Mouse (Mus musculus) heart, embryonic 11.5 days (tissue): ENCODE results near the gene Kcnmb3. TPM values are rescaled to one million over a fixed set of nuclear protein-coding genes. Genes with fewer than 3 reads are reported as not detected.

Experiments
- ATAC-seq: fragments of 200-750 bp; cut with Nextera tagmentation; replicated peaks from 2 replicates; pipeline ENCODE4 v1.8.0; 2017; ENCODE audit warnings: moderate library complexity; ENCODE audit not compliant: insufficient number of reproducible peaks, low FRiP score, low TSS enrichment
- H3K27ac ChIP-seq: fragments of 300-500 bp; sonication (generic); 2 replicates; pipeline ENCODE4 v1.5.1; 2014; ENCODE audit warnings: mild to moderate bottlenecking, low read depth, low read length
- H3K27me3 ChIP-seq: fragments of 300-500 bp; sonication (generic); 2 replicates; pipeline ENCODE4 v1.6.1; 2014; ENCODE audit warnings: mild to moderate bottlenecking, low read length, mixed read lengths; ENCODE audit not compliant: control insufficient read depth, insufficient read depth
- H3K36me3 ChIP-seq: fragments of 300-500 bp; sonication (generic); 2 replicates; pipeline ENCODE4 v1.6.1; 2014; ENCODE audit warnings: mild to moderate bottlenecking, low read length, moderate library complexity, mixed read lengths; ENCODE audit not compliant: control insufficient read depth, insufficient read depth
- H3K4me1 ChIP-seq: fragments of 300-500 bp; sonication (generic); 2 replicates; pipeline ENCODE4 v1.6.1; 2014; ENCODE audit warnings: low read length; ENCODE audit not compliant: control insufficient read depth, insufficient read depth
- H3K4me2 ChIP-seq: fragments of 300-500 bp; sonication (generic); 2 replicates; pipeline ENCODE4 v1.6.1; 2014; ENCODE audit warnings: mild to moderate bottlenecking, moderate library complexity
- H3K4me3 ChIP-seq: fragments of 300-500 bp; sonication (generic); 2 replicates; pipeline ENCODE4 v1.5.1; 2014; ENCODE audit warnings: low read depth, low read length
- H3K9ac ChIP-seq: fragments of 300-500 bp; sonication (generic); 2 replicates; pipeline ENCODE4 v1.6.1; 2014; ENCODE audit warnings: mild to moderate bottlenecking, low read depth, low read length, moderate library complexity
- H3K9me3 ChIP-seq: fragments of 300-500 bp; sonication (generic); replicated peaks from 2 replicates; pipeline ENCODE4 v1.6.1; 2016; ENCODE audit warnings: low read length; ENCODE audit not compliant: control insufficient read depth
- WGBS: fragments of 180-500 bp; shearing (Covaris S2); extraction: QIAGEN DNeasy Blood & Tissue Kit; methylation state at CpG from one replicate; pipeline ENCODE4 v1.1.7; 2014; ENCODE audit not compliant: insufficient replicate concordance; 5-methylcytosine and 5-hydroxymethylcytosine counted together
- polyA plus RNA-seq: library from polyadenylated mRNA; unstranded; fragments of >200 nt; fragmentation: Nextera tagmentation; extraction: Ambion mirVana; gene quantifications from 2 replicates; pipeline ENCODE4 v1.2.1, GENCODE M21; 2014

The Kcnmb3 gene
- polyA plus RNA-seq, 1 experiment from 2014 or later: 0.09 TPM

GRCm38 (mm10) chr3:32486543-32486942 is 5.5 kb downstream of the Kcnmb3 start:
- WGBS: 79% methylated on average over 4 of the region's 4 CpGs
- H3K9me3 ChIP-seq: no peaks in the 10 kb centered on the region
- no peak overlapping the region for H3K9ac ChIP-seq
- no peak overlapping the region for H3K4me2 ChIP-seq
- no peaks in the 10 kb centered on the region for H3K27me3 ChIP-seq
- H3K27ac ChIP-seq: no peak overlapping the region
- no peak for ATAC-seq
- no peaks in the 10 kb centered on the region for H3K4me1 ChIP-seq
- H3K4me3 ChIP-seq: no peak overlapping the region
- H3K36me3 ChIP-seq: no peaks in the 10 kb centered on the region

GRCm38 (mm10) chr3:32483035-32483434 is 9.0 kb downstream of the Kcnmb3 start:
- H3K36me3 ChIP-seq: no peaks in the 10 kb centered on the region
- H3K4me2 ChIP-seq: no peak overlapping the region
- H3K27me3 ChIP-seq: no peaks in the 10 kb centered on the region
- no peaks in the 10 kb centered on the region for H3K4me1 ChIP-seq
- WGBS: 76% methylated on average over 3 of the region's 3 CpGs
- H3K4me3 ChIP-seq: no peak overlapping the region
- ATAC-seq: no peak
- H3K9me3 ChIP-seq: no peaks in the 10 kb centered on the region
- H3K9ac ChIP-seq: no peak overlapping the region
- no peak overlapping the region for H3K27ac ChIP-seq

GRCm38 (mm10) chr3:32479961-32480360 is 12.1 kb downstream of the Kcnmb3 start:
- no peak for ATAC-seq
- 77% methylated on average over 7 of the region's 7 CpGs for WGBS

GRCm38 (mm10) chr3:32473184-32473583 is 18.8 kb downstream of the Kcnmb3 start:
- Histone ChIP-seq H3K27me3 (no peaks in the 10 kb centered on the region), H3K9ac (no peak overlapping the region), H3K36me3 (no peaks in the 10 kb centered on the region), H3K27ac (no peak overlapping the region), H3K4me3 (no peak overlapping the region), H3K9me3 (no peaks in the 10 kb centered on the region), H3K4me1 (peaks cover 3% of the 10 kb centered on the region; the same call in 1 of the 2 replicates), H3K4me2 (no peak overlapping the region)
- 85% methylated on average over 10 of the region's 10 CpGs for WGBS
- no peak for ATAC-seq

More at GRCm38 (mm10) chr3:32479961-32480360, 12.1 kb downstream of the Kcnmb3 start:
- no peaks in the 10 kb centered on the region for H3K36me3 ChIP-seq
- no peaks in the 10 kb centered on the region for H3K27me3 ChIP-seq
- no peaks in the 10 kb centered on the region for H3K9me3 ChIP-seq
- H3K27ac ChIP-seq: no peak overlapping the region
- H3K4me1 ChIP-seq: no peaks in the 10 kb centered on the region
- H3K4me3 ChIP-seq: no peak overlapping the region
- H3K4me2 ChIP-seq: no peak overlapping the region
- H3K9ac ChIP-seq: no peak overlapping the region

GRCm38 (mm10) chr3:32472191-32472900 is 19.7 kb downstream of the Kcnmb3 start:
- no peak overlapping the region for H3K27ac ChIP-seq
- no peaks in the 10 kb centered on the region for H3K27me3 ChIP-seq
- H3K9me3 ChIP-seq: no peaks in the 10 kb centered on the region
- H3K9ac ChIP-seq: 0 out of 2 replicates have a peak overlapping the region, but pooled peaks have one; percentile 43
- H3K36me3 ChIP-seq: no peaks in the 10 kb centered on the region
- no peak for ATAC-seq
- peak overlapping the region; percentile 27; the same call in 1 of the 2 replicates for H3K4me2 ChIP-seq
- 56% methylated on average over 14 of the region's 14 CpGs for WGBS
- peaks cover 3% of the 10 kb centered on the region; the same call in 1 of the 2 replicates for H3K4me1 ChIP-seq
- no peak overlapping the region for H3K4me3 ChIP-seq

GRCm38 (mm10) chr3:32471098-32471497 is 20.9 kb downstream of the Kcnmb3 start:
- H3K4me3 ChIP-seq: no peak overlapping the region
- H3K4me1 ChIP-seq: peaks cover 3% of the 10 kb centered on the region; the same call in 1 of the 2 replicates
- no peak overlapping the region for H3K27ac ChIP-seq
- H3K36me3 ChIP-seq: no peaks in the 10 kb centered on the region
- H3K9ac ChIP-seq: no peak overlapping the region
- H3K27me3 ChIP-seq: no peaks in the 10 kb centered on the region
- H3K9me3 ChIP-seq: no peaks in the 10 kb centered on the region
- H3K4me2 ChIP-seq: no peak overlapping the region
- no peak for ATAC-seq
- WGBS: 59% methylated on average over 6 of the region's 6 CpGs

GRCm38 (mm10) chr3:32470449-32470848 is 21.6 kb downstream of the Kcnmb3 start:
- H3K9ac ChIP-seq: no peak overlapping the region
- no peak for ATAC-seq
- 78% methylated on average over 7 of the region's 7 CpGs for WGBS
- H3K9me3 ChIP-seq: no peaks in the 10 kb centered on the region
- H3K4me3 ChIP-seq: no peak overlapping the region
- peaks cover 3% of the 10 kb centered on the region; the same call in 1 of the 2 replicates for H3K4me1 ChIP-seq
- H3K27ac ChIP-seq: no peak overlapping the region
- no peaks in the 10 kb centered on the region for H3K36me3 ChIP-seq
- H3K4me2 ChIP-seq: no peak overlapping the region
- H3K27me3 ChIP-seq: no peaks in the 10 kb centered on the region

- no peak overlapping the region for H3K9ac ChIP-seq
- no peaks in the 10 kb centered on the region for H3K9me3 ChIP-seq
- no peak overlapping the region for H3K4me2 ChIP-seq
- H3K4me1 ChIP-seq: peaks cover 3% of the 10 kb centered on the region; the same call in 1 of the 2 replicates
- no peak overlapping the region for H3K4me3 ChIP-seq
- H3K27me3 ChIP-seq: no peaks in the 10 kb centered on the region
- H3K36me3 ChIP-seq: peaks cover under 1% of the 10 kb centered on the region; the same call in 1 of the 2 replicates
- no peak for ATAC-seq
- no peak overlapping the region for H3K27ac ChIP-seq
- WGBS: 72% methylated on average over 4 of the region's 4 CpGs
Observed at GRCm38 (mm10) chr3:32468411-32468810, 23.6 kb downstream of the Kcnmb3 start.

GRCm38 (mm10) chr3:32467321-32467720 is 24.7 kb downstream of the Kcnmb3 start:
- H3K9me3 ChIP-seq: no peaks in the 10 kb centered on the region

More at GRCm38 (mm10) chr3:32467321-32467720, 24.7 kb downstream of the Kcnmb3 start:
- ATAC-seq: no peak
- WGBS: 88% methylated on average over 4 of the region's 4 CpGs
- Histone ChIP-seq H3K27ac (no peak overlapping the region), H3K4me1 (peaks cover 3% of the 10 kb centered on the region; the same call in 1 of the 2 replicates), H3K4me3 (no peak overlapping the region), H3K9ac (no peak overlapping the region), H3K27me3 (no peaks in the 10 kb centered on the region), H3K4me2 (no peak overlapping the region), H3K36me3 (peaks cover 4% of the 10 kb centered on the region; the same call in 1 of the 2 replicates)
